Mouse (Mus musculus) hindbrain, embryonic 14.5 days (tissue): Measurements from ENCODE around the gene Acot4. TPM values are rescaled to one million over a fixed set of nuclear protein-coding genes. Genes with fewer than 3 reads are reported as not detected.
"Not testable (repeated sequence)": the region's sequence is repeated elsewhere in the genome, so short reads cannot be mapped to it uniquely, and the experiment has no call there.

Experiments
- ATAC-seq: fragments of 200-750 bp; cut with Nextera tagmentation; 2 replicates; pipeline ENCODE4 v1.8.0; 2017; ENCODE audit warnings: moderate number of reproducible peaks, mild to moderate bottlenecking, moderate TSS enrichment, moderate library complexity; ENCODE audit not compliant: low FRiP score
- DNase-seq: peaks from one replicate; pipeline ENCODE4 v3.0.0-alpha.2; 2015; ENCODE audit warnings: low spot score
- H3K27ac ChIP-seq: fragments of 300-500 bp; sonication (generic); 2 replicates; pipeline ENCODE4 v1.5.1; 2014; ENCODE audit warnings: mild to moderate bottlenecking, moderate library complexity
- H3K27me3 ChIP-seq: fragments of 300-500 bp; sonication (generic); 2 replicates; pipeline ENCODE4 v1.6.1; 2014; ENCODE audit warnings: mild to moderate bottlenecking, low read length, mixed read lengths; ENCODE audit not compliant: control insufficient read depth, insufficient read depth
- H3K36me3 ChIP-seq: fragments of 300-500 bp; sonication (generic); replicated peaks from 2 replicates; pipeline ENCODE4 v1.6.1; 2014; ENCODE audit not compliant: control insufficient read depth, insufficient read depth
- H3K4me1 ChIP-seq: fragments of 300-500 bp; sonication (generic); replicated peaks from 2 replicates; pipeline ENCODE4 v1.6.1; 2014; ENCODE audit warnings: antibody characterized with exemption, low read length, mixed read lengths; ENCODE audit not compliant: control insufficient read depth, insufficient read depth
- H3K4me2 ChIP-seq: fragments of 300-500 bp; sonication (generic); replicated peaks from 2 replicates; pipeline ENCODE4 v1.6.1; 2014; ENCODE audit warnings: mild to moderate bottlenecking, moderate library complexity
- H3K4me3 ChIP-seq: fragments of 300-500 bp; sonication (generic); replicated peaks from 2 replicates; pipeline ENCODE4 v1.5.1; 2014; ENCODE audit warnings: mild to moderate bottlenecking, low read length
- H3K9ac ChIP-seq: fragments of 300-500 bp; sonication (generic); 2 replicates; pipeline ENCODE4 v1.6.1; 2014
- H3K9me3 ChIP-seq: fragments of 300-500 bp; sonication (generic); 2 replicates; pipeline ENCODE4 v1.6.1; 2016; ENCODE audit warnings: low read length; ENCODE audit not compliant: control insufficient read depth
- whole genome bisulfite sequencing: fragments of 180-500 bp; shearing (Covaris S2); extraction: QIAGEN DNeasy Blood & Tissue Kit; methylation state at CpG from one replicate; pipeline ENCODE4 v1.1.7; 2014; 5-methylcytosine and 5-hydroxymethylcytosine counted together
- polyA plus RNA-seq: library from polyadenylated mRNA; unstranded; fragments of >200 nt; fragmentation: Nextera tagmentation; extraction: Ambion mirVana; gene quantifications from 2 replicates; pipeline ENCODE4 v1.2.1, GENCODE M21; 2014

Acot4 gene
- polyA plus RNA-seq, 1 experiment from 2014 or later = 0.54 TPM

- H3K4me1 ChIP-seq = no peaks in the 10 kb centered on the region
- H3K4me3 ChIP-seq = no peak overlapping the region
- ATAC-seq (no peak), DNase-seq (no peak)
- H3K36me3 ChIP-seq = no peaks in the 10 kb centered on the region
- peaks cover 3% of the 10 kb centered on the region; the same call in 1 of the 2 replicates for H3K27me3 ChIP-seq
- H3K27ac ChIP-seq = no peak overlapping the region
- H3K9me3 ChIP-seq = no peaks in the 10 kb centered on the region
- no peak overlapping the region for H3K4me2 ChIP-seq
- no peak overlapping the region for H3K9ac ChIP-seq
- 94% methylated on average over 20 of the region's 20 CpGs for WGBS
Measured at GRCm38 (mm10) chr12:84062336-84062735, 24.2 kb downstream of the Acot4 start.

- no peaks in the 10 kb centered on the region for H3K4me1 ChIP-seq
- no peak overlapping the region for H3K4me3 ChIP-seq
- H3K27me3 ChIP-seq = peaks cover 8% of the 10 kb centered on the region
- H3K4me2 ChIP-seq = no peak overlapping the region
- H3K27ac ChIP-seq = no peak overlapping the region
- 72% methylated on average over 5 of the region's 5 CpGs for WGBS
- no peaks in the 10 kb centered on the region for H3K36me3 ChIP-seq
- DNase-seq (no peak), ATAC-seq (no peak)
- H3K9ac ChIP-seq = no peak overlapping the region
- no peaks in the 10 kb centered on the region for H3K9me3 ChIP-seq
Measured at GRCm38 (mm10) chr12:84063228-84063627, 25.0 kb downstream of the Acot4 start.

GRCm38 (mm10) chr12:84063833-84064232 lies 25.7 kb downstream of the Acot4 start:
- DNase-seq (no peak), ATAC-seq (no peak)
- no peaks in the 10 kb centered on the region for H3K4me1 ChIP-seq
- H3K4me3 ChIP-seq = no peak overlapping the region
- H3K36me3 ChIP-seq = no peaks in the 10 kb centered on the region
- H3K9me3 ChIP-seq = no peaks in the 10 kb centered on the region
- no peak overlapping the region for H3K9ac ChIP-seq
- WGBS = 92% methylated on average over 2 of the region's 2 CpGs
- peaks cover 14% of the 10 kb centered on the region for H3K27me3 ChIP-seq
- H3K27ac ChIP-seq = no peak overlapping the region
- no peak overlapping the region for H3K4me2 ChIP-seq

GRCm38 (mm10) chr12:84064621-84065020 lies 26.4 kb downstream of the Acot4 start:
- WGBS = 70% methylated on average over 8 of the region's 8 CpGs
- DNase-seq (no peak), ATAC-seq (no peak)
- H3K4me3 ChIP-seq = no peak overlapping the region
- no peak overlapping the region for H3K27ac ChIP-seq
- no peaks in the 10 kb centered on the region for H3K36me3 ChIP-seq
- peaks cover 21% of the 10 kb centered on the region for H3K27me3 ChIP-seq
- H3K9ac ChIP-seq = no peak overlapping the region
- H3K4me1 ChIP-seq = no peaks in the 10 kb centered on the region
- H3K9me3 ChIP-seq = no peaks in the 10 kb centered on the region
- no peak overlapping the region for H3K4me2 ChIP-seq

GRCm38 (mm10) chr12:84067752-84068151 lies 29.6 kb downstream of the Acot4 start:
- no peaks in the 10 kb centered on the region for H3K36me3 ChIP-seq
- WGBS = 86% methylated on average over 4 of the region's 4 CpGs
- ATAC-seq = no peak

GRCm38 (mm10) chr12:84068296-84068695 lies 30.1 kb downstream of the Acot4 start:
- Histone ChIP-seq H3K9ac (no peak overlapping the region), H3K4me1 (no peaks in the 10 kb centered on the region), H3K9me3 (no peaks in the 10 kb centered on the region), H3K4me3 (no peak overlapping the region), H3K36me3 (no peaks in the 10 kb centered on the region), H3K27ac (no peak overlapping the region), H3K27me3 (peaks cover 33% of the 10 kb centered on the region), H3K4me2 (no peak overlapping the region)
- 50% methylated on average over 8 of the region's 8 CpGs for WGBS
- no peak for ATAC-seq
- no peak for DNase-seq

More at GRCm38 (mm10) chr12:84067752-84068151, 29.6 kb downstream of the Acot4 start:
- H3K27me3 ChIP-seq = peaks cover 33% of the 10 kb centered on the region
- H3K9me3 ChIP-seq = no peaks in the 10 kb centered on the region
- no peak overlapping the region for H3K9ac ChIP-seq
- no peak overlapping the region for H3K4me2 ChIP-seq
- no peak for DNase-seq
- H3K4me1 ChIP-seq = no peaks in the 10 kb centered on the region
- H3K27ac ChIP-seq = no peak overlapping the region
- H3K4me3 ChIP-seq = no peak overlapping the region

- Histone ChIP-seq H3K4me1 (no peaks in the 10 kb centered on the region), H3K4me2 (peak within 1 kb of the TSS; percentile 55), H3K27ac (no peak within 1 kb of the TSS), H3K27me3 (peaks cover 33% of the 10 kb centered on the region), H3K4me3 (peak within 1 kb of the TSS; percentile 37), H3K36me3 (no peaks in the 10 kb centered on the region), H3K9ac (peak within 1 kb of the TSS; percentile 47; the same call in 1 of the 2 replicates), H3K9me3 (no peaks in the 10 kb centered on the region)
- no peak for DNase-seq
- 65% methylated on average over 9 of the region's 9 CpGs for WGBS
- no peak for ATAC-seq
Measured at GRCm38 (mm10) chr12:84068986-84069385, 30.8 kb downstream of the Acot4 start, which contains the start of gene Acot5. Gene Acot5, plus strand, starts transcription at chr12:84069325.

- H3K9ac ChIP-seq = peak overlapping the region; percentile 47; the same call in 1 of the 2 replicates
- not testable (repeated sequence) for H3K4me1 ChIP-seq, H3K9me3 ChIP-seq, H3K36me3 ChIP-seq, DNase-seq, H3K27ac ChIP-seq, ATAC-seq
- WGBS = 1% methylated on average over 40 of the region's 52 CpGs
- peak overlapping the region; percentile 37 for H3K4me3 ChIP-seq
- H3K4me2 ChIP-seq = peak overlapping the region; percentile 55
- H3K27me3 ChIP-seq = peaks cover 33% of the 10 kb centered on the region
Measured at GRCm38 (mm10) chr12:84069582-84069981, 31.4 kb downstream of the Acot4 start.

- H3K36me3 ChIP-seq = no peaks in the 10 kb centered on the region
- no peaks in the 10 kb centered on the region for H3K9me3 ChIP-seq
- DNase-seq (no peak), ATAC-seq (no peak)
- 85% methylated on average over 2 of the region's 2 CpGs for WGBS
- H3K9ac ChIP-seq = no peak overlapping the region
- no peak overlapping the region for H3K4me3 ChIP-seq
- no peak overlapping the region for H3K4me2 ChIP-seq
- no peaks in the 10 kb centered on the region for H3K4me1 ChIP-seq
- peaks cover 33% of the 10 kb centered on the region for H3K27me3 ChIP-seq
- no peak overlapping the region for H3K27ac ChIP-seq
Measured at GRCm38 (mm10) chr12:84071696-84072095, 33.5 kb downstream of the Acot4 start.
